In the genomic region with DNA sequence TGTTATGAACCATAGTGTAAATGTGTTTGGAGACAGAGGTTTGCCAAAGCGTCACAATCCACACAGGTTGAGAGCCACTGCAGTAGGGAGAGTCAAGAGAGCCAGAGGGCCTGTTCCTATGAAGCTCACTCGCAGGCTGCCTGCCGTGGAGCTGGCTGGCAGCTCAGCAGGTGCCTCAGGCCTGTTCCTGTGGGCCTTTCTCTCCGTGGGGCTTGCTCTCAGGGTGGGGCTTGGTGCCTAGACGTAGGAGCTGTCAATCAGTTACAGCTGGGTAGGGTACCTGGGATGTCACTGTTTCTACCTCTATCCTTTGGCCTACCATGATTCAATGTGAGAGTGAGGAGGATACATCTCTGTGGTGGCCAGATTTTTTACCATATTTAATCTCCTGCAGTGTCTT, we compare ENCODE assay signal across 9 mouse cellular contexts.
"Had no signal": no experiment of that assay in that cellular context is flagged by ENCODE, and none has a peak within 500 bp of the region (broad histone marks: within the 10 kb centered on the region; RNA-seq: fewer than 3 reads in every experiment).

No protein-coding gene starts in this region.

- H3K9me3 ChIP-seq: limb, embryonic 15.5 days; liver, embryonic 12.5 days; megakaryocyte, embryonic 14.5 days; midbrain, embryonic 15.5 days; neural tube, embryonic 12.5 days had no signal

- ATAC-seq: liver, embryonic 12.5 days; midbrain, embryonic 15.5 days had no signal

- H3K27ac ChIP-seq: limb, embryonic 15.5 days; liver, embryonic 12.5 days; midbrain, embryonic 15.5 days; neural tube, embryonic 12.5 days; stomach, postnatal 0 days had no signal

- H3K36me3 ChIP-seq: limb, embryonic 15.5 days; liver, embryonic 12.5 days; midbrain, embryonic 15.5 days; neural tube, embryonic 12.5 days had no signal

- H3K4me2 ChIP-seq: limb, embryonic 15.5 days; liver, embryonic 12.5 days; lung, embryonic 14.5 days; midbrain, embryonic 11.5 days; midbrain, embryonic 15.5 days; neural tube, embryonic 12.5 days had no signal

- DNase-seq: lung, embryonic 14.5 days; lung, postnatal 10 days had no signal

- H3K9ac ChIP-seq: limb, embryonic 15.5 days; liver, embryonic 12.5 days; lung, embryonic 14.5 days; midbrain, embryonic 15.5 days; neural tube, embryonic 12.5 days had no signal

- H3K27me3 ChIP-seq: limb, embryonic 15.5 days; midbrain, embryonic 15.5 days; neural tube, embryonic 12.5 days had no signal

- H3K4me3 ChIP-seq: limb, embryonic 15.5 days; liver, embryonic 12.5 days; megakaryocyte, embryonic 14.5 days; midbrain, embryonic 15.5 days; neural tube, embryonic 12.5 days had no signal
